Mouse (Mus musculus) forelimb bud, embryonic 11.5 days (tissue): ENCODE data around the gene Fhl2.
A peak's percentile ranks its signal among the peaks of the same experiment; 100 is the strongest.

Source experiments
- DNase-seq: peaks from one replicate; pipeline ENCODE4 v3.0.0-alpha.2; 2012; ENCODE audit warnings: low read depth, low spot score

Fhl2 gene

DNA sequence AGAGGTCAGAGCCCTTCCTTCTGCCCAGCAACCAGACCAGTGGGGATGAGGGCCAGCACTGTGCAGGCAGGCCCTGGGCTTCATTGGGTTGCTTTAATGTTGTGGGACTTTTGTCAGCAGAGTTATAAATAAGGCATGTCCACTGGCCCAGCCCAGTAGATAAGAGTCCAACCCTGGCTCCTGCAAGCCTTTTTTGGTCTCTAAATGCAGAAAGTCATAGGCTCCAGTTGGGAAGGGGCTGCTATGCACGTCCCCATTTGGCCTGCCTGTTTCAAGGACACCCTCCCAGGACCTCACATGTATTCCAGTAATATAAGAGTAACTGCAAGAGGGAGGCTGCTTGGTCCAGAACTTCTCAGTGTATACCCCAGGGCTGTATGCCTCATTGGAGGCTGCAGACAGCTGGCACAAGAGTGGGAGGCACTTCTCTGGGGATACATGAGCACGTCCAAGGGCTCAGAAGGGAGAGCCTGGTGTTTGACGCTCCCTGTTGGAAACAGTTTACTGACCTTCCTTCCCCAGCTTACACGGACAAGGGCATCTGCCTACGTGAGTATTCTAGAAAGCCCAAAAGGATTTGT, at the start of gene Fhl2:
Gene Fhl2, minus strand, starts transcription at position 324 of the 581 bp plus-strand sequence.
- no peak for DNase-seq

DNA sequence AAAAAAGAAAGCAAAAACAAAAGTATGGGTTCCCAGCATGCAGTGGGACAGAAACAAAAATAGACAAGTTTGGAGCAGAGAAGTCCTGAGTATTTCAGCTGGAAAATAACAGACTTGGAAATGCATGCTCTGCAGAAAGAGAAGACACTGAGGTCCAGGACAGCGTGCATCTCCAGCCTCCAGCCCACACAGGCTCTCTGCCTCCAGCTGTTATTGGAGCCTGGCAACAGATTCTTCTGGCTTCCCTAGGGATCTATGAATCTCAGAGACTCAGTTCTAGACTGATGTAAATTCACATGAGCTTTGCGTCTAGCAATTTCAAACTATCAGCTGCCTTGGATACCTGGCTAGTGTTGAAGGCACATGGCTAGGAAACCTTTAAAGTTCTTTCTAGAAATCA, 48.2 kb upstream of the Fhl2 start:
- no peak for DNase-seq

DNA sequence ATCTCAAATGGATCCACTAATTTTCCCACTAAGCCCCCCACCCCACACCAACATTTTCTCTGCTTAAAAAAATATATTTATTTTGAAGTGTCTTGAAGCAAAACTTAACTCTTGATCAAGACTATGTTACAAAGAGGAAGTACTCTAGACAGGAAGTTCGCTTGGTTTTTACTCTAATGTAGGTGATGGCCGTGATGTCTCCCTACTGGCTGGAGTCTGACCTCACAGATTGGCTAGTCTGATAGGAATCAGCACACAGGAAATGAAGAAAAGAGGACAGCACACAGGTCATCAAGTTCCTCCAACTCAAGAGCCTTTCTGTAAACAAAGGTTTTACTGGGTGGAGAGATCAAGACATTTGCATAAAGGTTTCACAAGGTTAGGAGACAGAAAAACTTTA, 44.4 kb upstream of the Fhl2 start:
- no peak for DNase-seq

DNA sequence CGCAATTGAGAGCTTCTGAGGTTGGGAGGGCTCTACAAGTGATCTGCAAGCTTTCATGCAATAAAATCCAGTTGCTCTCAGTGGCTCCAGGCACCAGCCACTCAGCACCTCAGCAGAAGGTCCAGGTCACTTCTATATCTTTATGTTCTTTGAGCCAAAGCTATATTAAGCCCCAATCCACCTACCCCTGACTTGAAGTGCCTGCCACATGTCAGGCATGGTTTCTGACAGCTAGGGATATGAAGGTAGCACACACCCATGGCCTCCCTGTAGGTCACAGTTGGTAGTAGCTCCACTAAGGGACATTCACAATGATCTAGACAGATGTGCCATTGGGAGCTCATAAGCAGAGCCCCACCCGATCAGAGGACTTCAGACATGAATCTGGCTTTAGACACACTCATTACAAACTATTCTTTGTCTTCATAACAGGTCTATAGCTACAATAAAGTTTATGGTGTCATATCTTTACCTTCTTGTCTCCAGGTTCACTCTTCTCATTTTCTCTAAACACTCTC, 43.1 kb upstream of the Fhl2 start:
- no peak for DNase-seq

DNA sequence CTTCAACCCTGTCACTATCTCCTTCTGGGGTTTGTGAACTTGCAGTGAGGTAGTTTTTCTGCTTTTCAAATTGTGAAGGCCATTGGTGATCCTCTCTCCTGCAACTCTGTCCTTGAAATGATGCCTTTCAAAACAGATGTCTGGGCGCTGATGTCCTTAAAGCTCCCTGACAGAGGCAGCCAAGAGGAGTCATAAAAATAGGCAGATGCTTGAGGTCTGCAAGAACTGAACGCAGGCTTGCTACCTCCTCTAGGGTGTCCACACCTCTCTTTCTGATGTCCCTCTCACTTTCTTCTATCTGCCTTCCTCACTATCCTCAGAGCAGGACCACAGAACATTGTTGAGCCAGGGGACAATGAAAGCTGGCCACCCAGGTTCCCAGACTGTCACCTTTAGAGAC, 41.7 kb upstream of the Fhl2 start:
- DNase-seq = no peak

DNA sequence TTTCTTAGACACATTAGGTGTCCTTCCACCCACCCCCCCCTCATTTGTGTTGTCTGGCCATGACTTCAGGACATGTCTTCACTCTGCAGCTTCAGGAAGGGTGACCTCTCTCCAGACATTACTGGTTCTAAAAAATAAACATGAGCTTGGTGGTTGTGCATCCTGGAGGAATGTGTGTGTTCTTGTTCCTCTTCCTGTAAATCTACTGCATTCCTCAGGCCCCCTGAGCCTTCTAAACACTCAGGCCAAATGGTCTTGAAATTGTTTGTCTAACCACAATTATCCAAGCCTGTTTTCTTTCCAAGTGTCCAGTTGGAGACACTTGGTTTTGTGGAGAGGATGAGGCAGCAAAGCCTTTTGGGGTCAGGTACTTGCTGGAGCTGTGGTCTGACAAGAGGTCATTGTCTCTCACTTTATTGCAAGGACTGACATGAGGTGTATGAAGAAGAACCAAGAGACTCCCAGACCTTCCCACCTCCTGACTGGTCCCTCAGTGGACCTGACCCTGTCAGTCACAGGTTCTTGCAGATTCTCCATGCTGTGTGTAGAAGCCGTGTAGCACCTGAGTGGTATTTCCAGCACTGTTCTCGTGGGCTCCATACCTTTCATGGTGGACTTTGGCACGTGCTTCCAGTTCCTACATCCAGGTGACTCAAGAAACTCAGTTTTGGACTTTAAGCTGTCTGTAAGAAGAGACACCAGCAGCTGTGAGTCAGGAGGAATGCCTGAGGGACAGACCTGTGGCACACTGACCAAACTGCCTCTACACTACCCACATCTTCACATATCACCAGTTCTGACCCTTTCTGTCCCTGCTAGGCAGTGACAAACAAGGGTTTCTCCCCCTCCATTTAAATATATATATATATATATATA, 40.8 kb upstream of the Fhl2 start:
- no peak for DNase-seq

DNA sequence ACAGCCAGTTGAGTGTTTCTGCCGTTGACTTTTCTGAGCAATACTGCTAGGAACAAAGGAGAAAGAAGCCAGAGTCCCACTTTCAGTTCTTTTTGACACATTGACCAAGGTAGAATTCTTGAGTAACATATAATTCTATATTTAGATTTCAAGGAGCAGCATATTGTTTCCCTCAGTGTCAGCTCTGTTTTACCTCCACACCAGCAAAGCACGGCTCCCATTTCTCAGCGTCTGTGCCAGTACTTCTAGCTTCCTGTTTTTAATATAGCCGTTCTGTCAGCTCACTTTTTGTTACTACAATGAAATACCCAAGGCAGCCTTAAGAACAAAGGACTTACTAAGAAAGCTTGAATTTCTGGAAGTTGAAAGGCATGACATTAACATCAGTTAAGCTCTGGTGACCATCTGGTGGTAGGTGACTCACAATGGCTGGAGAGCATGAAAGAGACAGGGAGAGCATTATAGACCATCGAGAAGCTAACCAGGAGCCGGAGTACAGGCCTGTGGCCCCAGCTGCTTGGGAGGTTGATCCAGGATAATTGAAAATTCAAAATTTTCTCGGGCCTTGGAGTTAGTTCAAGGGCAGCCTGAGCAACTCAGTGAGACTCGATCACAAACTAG, 28.9 kb upstream of the Fhl2 start:
- no peak for DNase-seq

DNA sequence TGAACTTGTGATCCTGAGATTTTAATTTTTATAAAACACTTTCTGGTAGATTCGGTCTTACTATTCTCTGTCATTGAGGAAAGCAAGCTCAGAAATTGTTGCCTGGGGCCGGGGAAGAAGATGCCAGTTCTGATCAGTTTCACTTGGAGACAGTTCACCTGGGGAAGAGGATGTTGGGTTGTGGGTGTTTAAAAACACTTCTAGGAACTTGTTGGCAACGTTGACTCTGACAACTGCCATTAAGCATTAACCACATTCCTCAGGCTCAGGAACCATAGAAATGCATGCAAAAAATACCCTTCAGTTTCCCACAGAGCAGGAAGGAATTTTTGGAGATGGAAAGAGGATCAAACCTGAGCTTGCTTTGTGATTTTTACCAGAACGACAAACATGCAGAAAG, 28.2 kb upstream of the Fhl2 start:
- no peak for DNase-seq

DNA sequence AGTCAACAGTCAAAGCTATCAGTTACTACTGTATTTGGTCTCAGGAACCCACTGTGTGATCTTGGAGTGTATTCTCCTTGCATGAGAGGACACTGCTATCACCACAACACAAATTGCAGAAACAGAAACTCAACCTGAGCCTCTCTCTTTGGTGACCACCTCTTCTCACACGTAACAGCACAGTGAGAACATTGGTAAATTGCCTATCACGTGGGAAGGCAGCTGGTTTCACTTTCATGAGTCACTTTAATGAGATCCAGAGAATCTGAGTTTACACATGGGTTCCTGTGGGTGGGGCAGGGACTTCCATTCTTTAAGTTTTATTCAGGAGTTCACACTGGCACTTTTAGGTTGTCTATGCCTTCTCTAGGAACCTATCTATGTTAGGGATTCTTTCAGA, 27.4 kb upstream of the Fhl2 start:
- DNase-seq = peak; percentile 39

DNA sequence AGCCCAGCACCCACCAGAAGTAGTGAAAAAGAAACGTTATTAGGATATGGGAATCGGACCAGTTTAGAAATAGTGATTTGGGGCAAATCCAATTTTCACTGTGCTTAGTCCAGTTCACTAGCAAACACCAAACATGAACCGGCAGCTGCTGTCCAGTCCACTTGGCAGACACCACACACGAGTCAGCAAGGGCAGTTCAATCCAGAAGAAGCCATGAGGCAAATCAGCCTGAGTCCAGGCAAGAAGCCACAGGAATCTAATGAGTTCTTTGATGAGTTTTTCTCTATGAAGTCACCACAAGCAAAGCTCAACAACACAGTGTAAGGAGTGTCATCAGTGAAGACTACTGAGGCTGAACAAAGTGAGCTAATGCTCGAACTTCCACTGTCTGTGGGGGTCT, 26.3 kb upstream of the Fhl2 start:
- DNase-seq = no peak

DNA sequence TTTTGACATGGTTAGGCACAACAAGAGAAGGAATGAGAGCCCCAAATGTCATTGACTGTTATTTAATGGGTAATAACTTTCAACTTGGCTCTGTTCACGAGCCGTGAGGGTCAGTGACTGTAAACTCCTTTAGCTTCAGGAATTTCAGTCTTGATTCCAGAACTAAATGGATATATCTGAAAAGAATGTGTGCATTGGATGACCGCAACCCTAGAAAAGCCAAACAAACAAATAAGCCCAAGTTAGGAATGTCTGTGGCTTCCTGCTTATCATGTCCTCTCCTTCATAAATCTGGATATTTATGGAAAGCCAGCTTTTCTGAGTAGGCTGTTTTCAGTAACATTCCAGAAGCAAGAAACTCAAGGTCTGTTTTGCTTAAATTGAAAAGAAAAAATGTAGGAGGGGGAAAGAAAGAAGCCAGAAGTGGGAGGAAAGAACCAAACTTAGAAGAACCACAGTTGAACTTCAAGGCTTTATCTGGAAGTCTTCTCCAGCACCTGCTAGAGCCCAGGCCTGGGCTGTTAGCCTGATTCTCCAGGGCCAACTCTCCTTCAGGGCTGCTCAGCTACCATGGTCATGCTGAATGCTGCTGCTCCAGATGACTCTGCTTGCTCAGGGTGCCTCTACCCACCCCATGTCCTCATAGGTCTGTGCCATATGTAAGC, 21.4 kb upstream of the Fhl2 start:
- no peak for DNase-seq

DNA sequence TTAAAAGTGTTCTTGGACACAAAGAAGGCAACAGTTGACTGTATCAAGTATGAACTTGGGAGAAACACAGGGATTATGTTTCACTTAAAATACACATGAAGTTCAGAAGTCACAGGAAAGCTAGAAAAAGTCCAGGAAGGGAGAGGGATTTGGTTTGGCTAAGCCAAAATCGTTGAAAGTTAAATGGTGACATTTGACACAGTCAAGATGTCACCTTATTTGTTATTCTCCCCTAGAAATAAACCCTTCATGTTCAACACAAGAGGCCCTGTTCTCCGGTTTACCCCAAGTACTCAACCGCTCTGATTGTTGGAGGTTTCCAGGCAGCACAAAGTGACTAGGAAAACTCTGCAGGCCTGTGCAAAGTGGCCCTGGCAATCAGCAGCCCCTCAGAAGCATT, 18.8 kb upstream of the Fhl2 start:
- peak; percentile 63 for DNase-seq

DNA sequence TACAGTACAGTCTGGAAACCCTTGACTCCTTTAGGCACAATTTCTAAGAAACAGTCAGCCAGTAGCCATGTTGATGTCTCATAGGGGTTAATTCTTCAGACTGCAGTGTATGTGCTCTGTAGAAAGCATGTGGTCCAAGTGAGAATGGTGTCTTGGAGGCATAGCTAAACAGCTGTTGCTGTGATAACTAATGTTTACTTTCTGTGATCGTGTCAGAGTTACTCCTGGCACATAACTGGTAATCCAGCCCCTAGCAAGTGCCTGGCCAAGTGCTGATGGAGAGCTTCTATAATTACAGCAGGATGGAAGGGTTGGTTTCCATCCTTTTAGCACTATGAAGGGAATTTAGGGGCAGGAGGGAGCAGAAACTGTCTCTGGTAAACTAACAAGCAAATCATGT, 14.5 kb upstream of the Fhl2 start:
- no peak for DNase-seq

DNA sequence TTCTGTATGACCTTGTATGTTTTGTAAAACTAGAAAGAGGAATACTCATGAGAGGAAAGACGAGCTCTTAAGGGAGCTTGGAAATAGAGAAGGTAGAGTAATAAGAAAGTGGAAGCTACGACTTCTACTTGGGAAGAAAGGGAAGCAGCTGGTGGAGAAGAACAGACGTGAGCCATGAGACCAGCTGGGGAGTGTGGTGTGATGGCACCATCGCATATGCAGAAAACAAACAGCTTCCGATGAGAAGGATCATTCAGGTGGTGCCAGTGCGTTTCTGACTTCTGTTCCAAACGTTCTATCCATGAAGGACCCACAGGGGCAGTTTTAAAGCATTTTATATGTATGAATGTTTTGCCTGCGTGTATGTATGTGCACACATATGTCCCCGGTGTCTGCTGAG, 13.5 kb upstream of the Fhl2 start:
- no peak for DNase-seq

DNA sequence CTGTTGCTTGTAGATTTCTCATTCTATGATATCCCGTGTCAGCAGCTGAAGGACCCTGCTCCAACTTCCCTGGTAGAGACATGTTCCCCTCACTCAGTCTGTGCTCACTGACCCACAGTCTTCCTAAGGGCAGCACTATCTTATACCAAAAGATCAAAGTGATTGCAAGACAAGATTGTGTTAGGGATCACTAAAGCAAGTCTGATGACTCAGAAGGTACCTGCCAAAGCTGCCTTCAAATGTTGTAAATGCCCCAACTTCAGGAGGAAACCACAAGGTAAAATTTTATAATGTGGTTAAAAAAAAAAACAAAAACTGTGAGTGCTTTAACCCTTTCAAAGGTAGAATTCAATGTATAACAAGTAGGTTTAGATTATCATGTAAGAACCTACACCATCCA, 10.4 kb upstream of the Fhl2 start:
- DNase-seq = no peak

DNA sequence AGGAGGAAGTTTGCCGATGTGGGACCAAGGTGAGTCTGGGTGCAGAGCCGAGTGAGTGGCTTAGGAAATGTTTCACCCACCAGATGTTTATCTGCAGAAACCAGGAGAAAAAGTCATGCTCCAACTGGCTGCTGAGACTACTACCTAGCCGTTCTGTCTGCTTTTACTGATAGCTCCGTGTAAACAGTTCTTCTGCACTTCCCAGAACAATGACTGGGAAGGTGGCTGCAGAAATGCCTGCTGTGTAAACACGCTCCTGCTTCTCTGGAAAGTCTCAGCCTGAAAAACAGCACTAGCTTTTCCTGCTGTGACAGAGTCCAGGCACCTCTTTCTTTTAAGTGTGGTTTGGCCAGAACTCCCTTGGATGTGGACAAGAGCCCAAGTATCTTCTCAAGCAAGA, 6.5 kb upstream of the Fhl2 start:
- no peak for DNase-seq

DNA sequence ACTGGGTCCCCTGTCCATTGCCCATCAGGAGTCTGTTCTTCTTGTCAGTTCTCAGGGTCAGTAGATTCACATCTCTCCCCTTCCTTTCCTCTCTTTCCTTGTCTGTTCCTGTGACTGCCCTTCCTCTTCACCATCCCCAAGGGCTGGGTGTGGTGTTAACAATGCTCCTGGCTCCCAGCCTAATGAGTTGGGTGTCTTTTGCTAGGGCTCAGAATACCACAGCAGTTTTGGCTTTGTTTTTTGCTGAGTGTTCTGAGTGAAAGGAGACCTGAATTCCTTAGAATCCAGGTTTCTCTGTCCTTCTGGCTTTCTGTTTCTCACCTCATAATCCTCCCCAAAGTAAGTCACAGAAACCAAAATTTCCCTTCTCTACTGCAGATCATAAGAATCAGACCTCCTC, 5.4 kb upstream of the Fhl2 start:
- no peak for DNase-seq

DNA sequence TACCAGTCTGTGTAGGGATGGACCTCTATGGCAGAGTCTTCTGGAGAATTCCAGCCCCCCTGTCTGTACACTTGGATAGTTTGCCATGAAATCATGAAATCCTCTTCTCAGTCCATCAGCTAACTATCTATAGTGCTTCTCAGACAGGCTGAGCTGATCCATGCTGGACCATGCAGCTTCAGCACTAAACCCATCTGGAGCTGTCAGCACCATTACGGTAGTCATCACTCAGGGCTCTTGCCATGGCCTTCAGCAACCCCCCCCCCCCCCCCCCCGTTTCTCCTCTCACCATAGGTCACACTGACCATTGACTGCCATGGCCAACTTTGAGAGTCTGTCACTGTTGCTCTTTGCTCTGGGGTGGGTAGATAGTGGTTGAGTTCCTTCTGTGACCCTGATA, 5.0 kb upstream of the Fhl2 start:
- no peak for DNase-seq

DNA sequence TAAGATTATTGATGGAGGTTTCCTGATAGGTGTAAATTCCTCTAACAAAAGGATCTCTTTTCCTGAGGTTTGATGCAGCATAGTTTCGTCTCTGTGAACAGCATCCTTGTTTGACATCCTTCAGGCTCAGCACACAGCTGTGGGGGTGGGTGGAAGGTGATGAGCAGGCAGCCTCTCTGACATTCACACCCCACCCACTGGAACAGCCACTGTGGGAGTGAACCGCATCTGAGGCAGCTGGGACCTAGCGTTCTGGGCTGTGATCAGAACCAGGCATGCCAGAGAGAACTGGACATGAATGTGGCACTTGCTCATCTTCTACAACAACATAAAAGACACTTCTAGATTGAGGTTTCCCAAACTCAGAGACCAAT, 3.1 kb upstream of the Fhl2 start:
- no peak for DNase-seq

DNA sequence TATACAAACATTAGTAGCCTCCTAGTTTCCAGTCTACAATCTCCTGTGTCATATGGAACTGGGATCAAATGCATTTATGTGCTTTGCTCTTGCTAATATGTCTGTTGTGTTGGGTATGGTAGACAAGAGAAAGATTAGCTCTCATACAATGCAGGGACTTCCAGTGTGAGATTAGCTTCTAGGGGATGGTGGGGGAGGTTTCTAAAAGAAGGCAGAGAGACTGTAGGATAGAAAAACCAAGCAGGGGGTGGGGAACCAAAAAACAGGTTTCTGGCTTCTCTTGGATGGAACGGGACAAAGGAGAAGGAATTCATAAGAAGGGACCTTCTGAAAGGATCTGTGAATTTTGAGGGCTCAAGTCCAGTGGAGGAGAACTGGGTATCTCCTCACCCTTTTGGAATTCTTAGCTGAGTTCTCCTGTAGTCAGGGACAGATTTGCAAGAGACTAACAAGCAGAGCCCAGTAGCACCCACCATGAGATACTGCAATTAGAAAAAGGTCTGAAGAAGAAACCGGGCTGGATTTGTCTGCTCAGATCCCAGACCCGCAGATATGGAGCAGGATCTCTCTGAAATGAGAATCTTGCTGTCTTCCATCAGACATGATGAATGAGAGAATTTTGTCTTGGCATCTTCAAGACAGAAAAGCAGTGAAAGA, 2.6 kb upstream of the Fhl2 start:
- no peak for DNase-seq

DNA sequence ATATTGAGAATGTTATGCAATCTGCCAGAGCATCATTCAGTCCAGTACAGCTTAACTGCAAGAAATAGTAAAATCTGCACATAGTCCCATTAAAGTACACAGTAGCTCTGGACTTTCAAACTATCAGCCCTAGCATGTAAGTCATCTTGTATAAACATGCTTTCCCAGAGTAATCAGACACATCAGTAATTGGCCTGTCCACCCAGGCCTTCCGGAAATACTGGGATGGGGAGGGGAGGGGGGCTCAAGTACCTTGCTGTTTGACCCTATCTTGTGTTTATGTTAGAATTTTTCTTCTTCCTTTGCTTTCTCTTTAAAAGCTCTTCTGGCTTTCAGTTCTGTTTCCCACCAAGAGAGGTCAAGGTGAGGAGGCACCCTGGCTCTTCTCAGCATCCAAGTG, 725 bp downstream of the Fhl2 start:
- DNase-seq = no peak

DNA sequence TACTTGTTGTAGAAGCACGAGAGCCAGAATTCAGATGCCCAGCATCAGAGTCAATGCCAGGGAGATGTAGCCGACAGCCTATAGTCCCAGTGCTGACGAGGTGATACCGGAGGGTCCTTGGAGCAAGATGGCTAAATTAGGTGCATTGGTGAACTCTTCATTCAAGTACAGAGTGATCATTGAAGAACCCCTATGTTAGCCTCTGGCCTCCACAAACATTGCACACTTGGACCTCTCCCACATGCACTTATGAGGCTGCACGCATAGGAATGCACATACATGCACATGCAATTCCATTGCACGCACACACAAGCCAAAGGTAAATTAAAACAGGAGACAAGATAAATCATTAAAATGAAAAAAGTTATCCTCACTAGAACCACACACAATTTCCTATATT, 3.4 kb downstream of the Fhl2 start:
- DNase-seq = no peak
